Mouse (Mus musculus): Measurements from ENCODE around the gene Thop1.

- TF ChIP-seq CTCF (IDR thresholded peaks at IDR 0.05; ENCODE audit: low read depth, low read length), result no peak
- no peak for TF ChIP-seq POLR2A (IDR thresholded peaks at IDR 0.05; ENCODE audit: insufficient read depth, low read length)
- no peak for TF ChIP-seq EP300 (IDR thresholded peaks at IDR 0.05; ENCODE audit: insufficient read depth, low read depth, low read length)
Measured at GRCm38 (mm10) chr10:81062710-81063109, 7.1 kb upstream of the Thop1 start.

All from ES-Bruce4 (cell line).